Mouse (Mus musculus): ENCODE results near the gene Pym1.

The Pym1 gene

DNA sequence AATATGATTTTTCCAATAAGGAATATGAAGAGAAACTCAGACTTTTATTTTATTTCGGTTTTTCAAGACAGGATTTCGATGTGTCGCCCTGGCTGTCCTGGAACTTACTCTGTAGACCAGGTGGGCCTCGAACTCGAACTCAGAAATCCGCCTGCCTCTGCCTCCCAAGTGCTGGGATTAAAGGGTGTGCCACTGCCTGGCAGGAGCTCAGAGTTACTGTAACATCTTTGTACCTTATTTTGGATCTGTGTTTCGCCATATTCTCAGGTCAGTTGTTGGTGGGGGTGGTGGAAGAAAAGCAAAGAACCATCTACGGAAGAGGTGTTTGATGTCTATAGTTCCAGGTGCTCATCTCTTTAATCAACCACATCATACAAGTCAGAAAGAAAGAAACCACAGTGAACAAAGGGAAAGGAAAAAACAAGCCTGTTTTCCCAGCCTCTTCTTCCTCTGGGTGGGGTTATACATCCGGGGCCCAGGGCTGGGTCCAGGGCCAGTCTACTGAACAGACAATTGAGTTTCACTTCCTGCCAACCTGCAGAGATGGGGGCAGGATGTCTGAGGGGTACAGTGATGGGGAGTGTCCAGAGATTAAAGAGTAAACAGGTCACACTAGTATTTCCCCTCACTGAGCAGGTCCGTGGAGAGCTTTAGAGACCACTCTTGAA lies 1.6 kb upstream of the Pym1 start:
- peak in 1 of 2 experiments; percentile 7 for DNase-seq

DNA sequence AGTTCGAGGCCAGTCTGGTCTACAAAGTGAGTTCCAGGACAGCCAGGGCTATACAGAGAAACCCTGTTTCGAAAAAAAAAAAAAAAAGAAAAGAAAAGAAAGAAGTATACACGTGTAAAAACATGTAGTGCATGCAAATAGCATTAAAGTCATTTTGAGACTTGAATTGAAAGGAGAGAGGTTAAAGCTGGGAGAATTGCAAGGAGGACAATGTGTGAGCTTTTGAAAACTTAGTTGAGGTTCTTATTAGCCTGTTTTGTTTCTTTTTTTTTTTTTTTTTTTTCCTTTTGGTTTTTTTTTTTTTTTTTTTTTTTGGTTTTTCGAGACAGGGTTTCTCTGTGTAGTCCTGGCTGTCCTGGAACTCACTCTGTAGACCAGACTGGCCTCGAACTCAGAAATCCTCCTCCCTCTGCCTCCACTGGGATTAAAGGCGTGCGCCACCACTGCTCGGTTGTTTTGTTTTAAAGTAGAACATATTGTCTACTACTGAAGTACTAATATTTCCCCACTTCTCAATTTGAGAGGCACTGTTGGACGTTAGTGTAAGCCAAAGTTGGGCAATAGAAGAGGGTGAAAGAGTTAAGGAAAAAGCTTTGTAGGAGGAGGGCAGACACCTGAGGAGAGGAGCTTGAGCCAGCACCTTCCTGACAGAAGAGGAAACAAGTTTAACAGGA lies 580 bp upstream of the Pym1 start:
- no peak for DNase-seq

DNA sequence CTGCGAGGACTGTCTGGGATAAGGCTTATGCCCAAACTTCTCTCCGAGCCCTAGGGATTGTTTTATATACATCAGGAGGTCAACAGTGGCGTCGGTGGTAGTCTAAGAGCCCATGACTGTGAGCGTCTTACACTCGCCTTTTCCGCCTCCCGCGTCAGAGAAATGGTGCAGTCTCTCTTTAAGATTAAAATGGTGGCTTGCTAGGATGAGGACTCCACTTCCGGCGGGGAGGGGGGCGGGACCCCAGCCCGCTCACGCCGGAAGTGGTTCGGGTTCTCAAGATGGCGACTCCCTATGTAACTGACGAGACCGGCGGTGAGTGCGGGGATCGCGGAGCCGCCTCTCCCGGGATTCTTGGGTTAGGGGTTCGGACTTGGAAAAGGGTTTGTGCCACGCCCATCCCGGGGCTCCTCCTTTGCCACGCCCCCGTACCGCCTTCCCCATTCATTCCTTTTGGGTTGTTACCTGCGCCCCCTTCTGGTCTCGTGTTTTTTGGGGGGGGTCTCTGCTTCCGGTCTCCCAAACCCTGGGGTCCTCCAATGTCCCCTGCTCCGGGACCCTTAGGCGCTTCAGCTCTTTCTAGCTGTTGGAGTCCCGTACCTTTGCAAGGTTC lies 669 bp downstream of the Pym1 start:
- DNase-seq = peak; percentile 67 to 77

DNA sequence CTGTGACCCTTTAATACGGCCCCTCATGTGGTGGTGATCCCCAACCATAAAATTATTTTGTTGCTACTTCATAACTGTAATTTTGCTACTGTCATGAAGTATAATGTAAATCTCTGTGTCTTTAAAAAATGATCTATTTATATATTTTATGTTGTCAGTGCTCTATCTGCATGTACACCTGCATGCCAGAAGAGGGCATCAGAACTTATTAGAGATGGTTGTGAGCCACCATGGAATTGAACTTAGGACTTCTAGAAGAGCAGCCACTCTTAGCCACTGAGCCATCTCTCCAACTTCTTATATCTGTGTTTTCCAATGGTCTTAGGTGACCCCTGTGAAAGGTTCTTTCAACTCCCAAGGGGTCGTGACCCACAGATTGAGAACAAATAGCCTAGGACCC lies 25.2 kb downstream of the Pym1 start:
- no peak for DNase-seq

DNA sequence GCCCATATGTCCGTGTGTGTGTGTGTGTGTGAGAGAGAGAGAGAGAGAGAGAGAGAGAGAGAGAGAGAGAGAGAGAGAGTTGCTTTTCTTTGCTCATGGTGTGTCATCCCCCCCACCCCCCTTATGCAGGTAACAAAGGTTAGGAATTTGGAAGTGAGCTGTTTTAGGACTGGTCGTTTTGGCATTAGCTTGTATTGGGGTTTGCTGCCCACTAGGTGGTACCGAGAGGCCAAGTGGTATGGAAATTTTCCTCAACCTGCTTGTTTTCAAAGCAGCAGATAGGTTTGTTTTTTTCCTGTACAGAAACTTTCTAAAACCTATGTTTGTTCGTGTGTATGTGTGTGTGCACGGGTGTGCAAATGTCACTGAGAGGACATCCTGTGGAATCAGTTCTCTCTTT lies 26.0 kb downstream of the Pym1 start:
- no peak for DNase-seq

DNA sequence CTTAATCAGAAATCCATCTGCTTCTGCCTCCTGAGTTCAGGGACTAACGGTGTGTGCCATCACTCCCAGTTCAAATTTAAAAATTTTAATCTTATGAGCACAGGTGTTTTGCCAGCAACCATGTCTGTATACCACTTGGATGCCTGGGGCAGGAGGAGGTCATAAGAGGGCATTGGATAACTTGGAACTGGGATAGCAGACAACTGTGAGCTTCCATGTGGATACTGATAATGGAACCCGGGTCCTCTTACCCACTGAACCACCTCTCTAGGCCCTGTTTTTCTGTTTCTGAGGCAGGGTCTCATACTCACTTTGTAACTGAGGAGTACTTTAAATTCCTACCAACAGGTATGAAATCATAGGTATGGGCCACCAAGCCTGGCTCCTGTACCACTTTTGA lies 30.8 kb downstream of the Pym1 start:
- DNase-seq = no peak

DNA sequence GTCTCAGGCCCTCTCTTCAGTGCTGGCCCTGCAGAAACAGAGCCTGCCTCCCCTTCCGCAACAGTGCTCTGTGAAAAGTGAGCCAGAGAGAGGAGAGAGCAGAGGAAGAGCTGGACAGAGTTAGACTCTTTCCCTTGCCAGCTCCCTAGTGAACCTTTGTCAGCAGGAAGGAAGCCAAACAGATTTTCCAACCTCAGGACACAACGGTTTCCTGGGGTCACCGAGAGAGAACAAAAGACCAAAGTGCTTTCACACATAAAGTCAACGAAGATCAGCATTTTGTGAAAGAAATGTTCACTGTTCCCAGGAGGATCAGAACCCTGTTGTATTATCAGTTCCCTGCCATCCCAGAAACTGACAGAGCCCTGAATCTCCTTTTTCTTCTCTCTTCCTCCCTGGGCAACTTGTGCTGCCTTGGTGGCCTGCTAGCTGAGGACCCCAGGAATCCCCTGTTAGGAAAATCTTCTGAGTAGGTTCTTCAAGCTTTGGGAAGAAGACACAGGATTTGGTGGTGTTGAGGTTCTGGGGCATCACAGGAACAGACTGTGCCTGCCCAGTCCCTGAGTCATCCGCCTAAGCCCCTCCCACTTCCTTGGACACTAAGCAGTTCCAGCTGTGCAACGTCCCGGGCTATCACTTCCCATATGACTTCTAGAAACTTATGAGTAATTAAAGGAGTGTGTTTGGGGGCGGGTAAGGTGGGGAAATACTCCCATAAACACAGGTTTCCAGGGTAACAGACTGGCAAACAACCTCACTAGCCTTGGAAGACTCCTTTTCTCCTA lies 31.5 kb downstream of the Pym1 start:
- DNase-seq = peak; percentile 72 to 75

DNA sequence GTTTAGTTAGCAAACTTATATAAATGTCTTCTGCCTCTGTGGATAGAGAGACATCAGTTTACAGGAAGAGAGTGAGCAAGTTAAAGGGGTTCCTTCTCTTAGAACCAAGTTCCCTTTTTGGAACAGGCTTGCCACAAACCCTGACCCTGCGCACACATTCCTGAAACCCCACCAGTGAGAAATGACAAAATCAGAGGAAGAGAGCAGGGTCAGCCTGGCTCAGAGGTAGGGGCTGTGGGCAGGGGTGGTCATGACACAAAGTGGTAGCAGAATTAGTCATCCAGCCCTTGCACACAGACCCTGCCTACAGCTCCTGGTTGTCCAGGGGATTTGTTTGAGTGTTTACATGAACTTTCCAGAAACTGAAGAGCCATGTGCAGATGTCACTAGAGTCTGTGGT lies 32.5 kb downstream of the Pym1 start:
- no peak for DNase-seq

DNA sequence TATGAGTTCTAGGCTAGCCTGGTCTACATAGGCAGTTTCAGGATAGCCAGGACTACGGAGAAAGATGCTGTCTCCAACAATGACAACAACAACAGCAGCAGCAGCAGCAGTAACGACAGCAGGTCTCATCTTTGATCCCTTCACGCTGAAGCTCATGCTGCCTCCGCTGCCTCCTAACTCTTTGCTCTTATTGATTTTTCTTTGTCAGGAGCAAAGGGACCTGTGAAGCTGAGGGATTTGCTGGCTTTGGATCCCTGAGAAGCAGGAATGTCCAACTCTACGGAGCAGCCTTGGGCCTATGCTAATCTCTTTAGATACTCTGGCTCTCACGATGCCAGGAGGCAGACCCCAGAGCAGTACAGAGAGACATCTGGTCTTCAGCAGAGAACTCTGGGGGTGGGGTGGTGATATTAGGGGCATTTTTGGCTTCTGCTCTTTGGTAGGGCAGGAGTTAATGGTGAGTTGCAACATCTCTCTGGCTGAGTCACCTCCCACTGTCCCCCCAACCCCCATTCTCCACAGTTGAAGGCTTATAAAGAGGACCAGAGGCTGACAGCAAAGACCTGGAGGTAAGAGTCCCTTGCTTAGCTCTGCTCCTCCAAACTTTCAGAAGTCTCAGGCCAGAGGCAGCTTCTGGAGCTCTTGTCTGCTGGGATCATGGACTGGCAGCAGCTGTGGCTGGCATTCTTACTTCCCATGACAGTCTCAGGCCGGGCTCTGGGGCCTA lies 42.9 kb downstream of the Pym1 start, which contains the start of gene Mmp19:
Gene Mmp19 (plus strand): TSS at position 513 of the 727 bp plus-strand sequence.
- DNase-seq = no peak

DNA sequence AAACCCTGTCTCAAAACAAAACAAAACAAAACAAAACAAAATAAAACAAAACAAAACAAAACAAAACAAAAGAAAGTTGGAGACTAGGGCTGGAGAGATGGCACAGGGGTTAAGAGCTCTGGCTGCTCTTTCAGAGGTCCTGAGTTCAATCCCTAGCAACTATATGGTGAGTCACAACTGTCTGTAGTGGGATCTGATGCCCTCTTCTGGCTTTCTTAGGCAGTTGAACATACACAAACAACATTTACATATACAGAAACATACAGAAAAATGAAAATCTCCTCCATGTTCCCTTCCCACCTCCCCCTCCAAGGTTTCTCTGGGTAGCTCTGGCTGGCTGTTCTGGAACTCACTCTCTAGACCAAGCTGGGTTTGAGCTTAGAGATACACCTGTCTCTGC lies 44.4 kb downstream of the Pym1 start:
- DNase-seq = no peak

DNA sequence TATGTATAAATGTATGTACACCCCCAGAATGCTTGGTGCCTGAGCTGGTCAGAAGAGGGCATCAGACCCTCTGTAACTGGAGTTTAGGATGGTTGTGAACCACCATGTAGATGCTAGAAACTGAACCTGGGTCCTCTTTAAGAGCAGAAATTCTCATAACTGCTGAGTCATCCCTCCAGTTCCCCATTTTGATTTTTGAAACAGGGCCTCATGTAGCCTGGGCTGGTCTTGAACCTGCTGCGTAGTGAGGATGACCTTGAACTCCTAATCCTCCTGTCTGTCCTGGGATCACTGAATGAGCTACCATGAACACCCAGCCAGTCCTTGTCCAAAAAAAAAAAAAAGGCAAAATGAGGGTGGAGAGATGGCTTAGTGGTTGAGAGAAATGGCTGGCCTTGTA lies 45.6 kb downstream of the Pym1 start:
- DNase-seq = no peak

DNA sequence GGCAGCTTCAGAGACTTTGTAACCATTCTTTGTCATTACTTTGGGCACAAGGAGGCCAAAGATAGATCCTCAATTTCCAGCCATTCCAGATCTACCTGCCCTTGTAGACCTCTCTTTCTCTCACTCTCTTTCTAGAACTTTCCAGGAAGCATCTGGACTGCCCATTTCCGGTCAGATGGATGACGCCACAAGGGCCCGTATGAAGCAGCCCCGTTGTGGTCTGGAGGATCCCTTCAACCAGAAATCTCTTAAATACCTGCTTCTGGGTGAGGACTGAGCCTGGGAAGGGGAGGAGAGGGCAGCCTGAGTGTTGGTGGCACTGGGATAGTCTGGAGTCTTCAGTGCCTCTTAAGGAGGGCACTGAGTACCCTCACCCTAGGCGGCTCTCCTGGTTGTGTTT lies 46.7 kb downstream of the Pym1 start:
- no peak for DNase-seq

DNA sequence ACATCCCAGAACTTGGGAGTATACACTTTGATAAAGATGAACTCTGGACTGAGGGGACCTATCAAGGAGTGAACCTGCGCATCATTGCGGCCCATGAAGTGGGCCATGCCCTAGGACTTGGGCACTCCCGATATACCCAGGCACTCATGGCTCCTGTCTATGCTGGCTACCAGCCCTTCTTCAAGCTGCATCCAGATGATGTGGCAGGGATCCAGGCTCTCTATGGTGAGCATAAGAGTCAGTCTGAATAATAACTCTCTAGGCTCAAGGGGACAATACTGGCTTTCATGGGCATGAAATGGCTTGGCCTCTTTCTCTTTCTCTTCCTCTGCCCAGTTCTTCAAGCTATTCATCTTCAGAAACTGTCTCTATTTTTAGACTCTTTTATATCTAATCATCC lies 47.9 kb downstream of the Pym1 start:
- no peak for DNase-seq

DNA sequence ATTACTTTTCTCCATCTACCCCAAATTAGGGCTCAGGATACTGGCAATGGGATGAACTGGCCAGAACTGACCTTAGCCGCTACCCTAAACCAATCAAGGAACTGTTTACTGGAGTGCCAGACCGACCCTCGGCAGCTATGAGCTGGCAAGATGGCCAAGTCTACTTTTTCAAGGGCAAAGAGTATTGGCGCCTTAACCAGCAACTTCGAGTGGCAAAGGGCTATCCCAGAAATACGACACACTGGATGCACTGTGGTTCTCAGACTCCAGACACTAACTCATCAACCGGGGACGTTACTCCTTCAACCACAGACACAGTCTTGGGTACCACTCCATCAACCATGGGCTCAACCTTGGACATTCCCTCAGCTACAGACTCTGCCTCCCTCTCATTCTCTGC lies 51.0 kb downstream of the Pym1 start:
- DNase-seq = no peak

DNA sequence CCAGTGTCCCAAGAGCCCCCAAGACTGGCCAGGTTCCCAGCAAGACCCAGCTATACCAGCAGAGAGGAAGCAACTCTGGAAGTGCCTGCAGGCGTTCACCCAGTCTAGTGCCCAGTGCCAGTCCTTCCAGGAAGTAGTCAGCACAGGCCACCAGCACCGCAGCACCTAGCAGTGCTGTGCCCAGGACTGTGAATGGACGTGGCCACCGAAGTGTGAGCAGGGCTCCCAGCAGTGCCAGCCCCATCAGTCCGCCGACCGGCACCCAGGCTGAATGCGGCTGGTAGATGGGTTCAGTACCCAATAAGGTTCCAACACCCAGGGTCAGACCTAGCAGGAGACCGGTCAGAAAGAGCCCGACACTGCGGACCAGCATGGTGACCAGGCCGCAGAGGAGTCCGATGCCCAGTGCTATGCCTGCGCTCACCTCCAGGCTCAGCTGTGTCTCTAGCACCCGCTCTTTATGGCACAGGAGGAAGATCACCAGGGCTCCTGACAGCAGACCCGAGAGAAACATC lies 54.3 kb downstream of the Pym1 start:
- DNase-seq = no peak

DNA sequence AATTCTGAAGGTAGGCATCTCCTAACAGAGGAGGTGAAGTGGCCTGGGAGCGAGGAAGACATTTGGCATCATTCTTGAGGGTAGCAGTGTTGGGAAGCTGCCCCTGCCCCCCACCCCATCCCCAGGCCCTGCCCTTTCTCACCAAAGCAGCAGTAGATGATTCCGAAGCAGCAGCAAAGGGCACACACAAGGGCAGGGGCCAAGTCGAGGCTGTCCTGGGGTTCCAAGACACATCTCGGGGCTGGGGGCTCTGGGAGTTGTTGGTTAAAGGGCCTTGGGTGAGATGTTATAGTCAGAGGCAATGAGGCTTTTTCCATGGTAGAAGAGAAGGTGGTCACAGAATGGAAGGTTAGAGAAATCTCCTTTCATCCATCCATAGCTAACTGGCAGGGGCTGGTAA lies 55.3 kb downstream of the Pym1 start:
- DNase-seq = no peak

DNA sequence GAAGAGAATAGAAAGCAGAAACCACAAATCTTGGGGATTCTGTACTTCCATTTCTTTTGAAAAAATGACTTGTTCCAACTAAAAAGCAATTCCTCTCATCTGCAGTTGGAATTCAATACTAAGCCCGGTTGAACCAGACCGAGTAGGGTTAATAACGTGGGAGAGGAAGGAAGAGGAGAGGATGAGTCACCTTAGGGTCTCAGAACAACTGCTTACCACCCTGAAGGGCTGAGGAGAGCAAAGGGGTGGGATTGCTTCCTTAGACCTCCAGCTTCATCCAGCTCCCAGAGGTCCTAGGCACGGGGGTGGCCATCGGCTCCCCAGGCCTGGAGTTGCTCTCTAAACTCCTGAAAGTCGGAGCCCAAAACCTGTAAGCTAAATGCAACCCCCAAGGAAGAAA lies 55.7 kb downstream of the Pym1 start:
- no peak for DNase-seq

DNA sequence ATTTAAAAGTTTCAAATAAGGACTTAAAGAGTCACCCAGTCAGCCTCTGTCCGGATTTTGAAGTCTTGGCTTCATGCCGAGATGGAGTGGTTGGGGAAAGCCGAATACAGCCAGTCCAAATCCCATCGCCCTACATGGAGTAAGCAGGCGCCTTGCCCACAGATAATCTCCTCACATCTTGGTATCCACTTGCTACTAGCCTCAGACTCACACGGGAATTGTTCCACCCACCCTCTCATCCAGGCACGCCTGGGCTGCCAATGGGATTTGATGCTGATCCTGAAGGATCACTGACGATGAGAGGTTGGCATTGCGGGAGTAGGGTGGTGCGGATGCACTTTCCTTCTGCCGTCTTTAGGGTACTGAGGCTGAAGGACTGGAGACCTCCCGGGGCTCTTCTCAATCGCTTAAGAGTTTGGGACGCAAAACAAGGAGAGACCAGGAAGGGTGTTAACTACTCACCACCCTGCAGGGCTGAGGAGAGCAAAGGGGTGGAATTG lies 56.1 kb downstream of the Pym1 start, which contains the start of gene Dnajc14:
Gene Dnajc14 (plus strand): TSS at position 292 of the 500 bp plus-strand sequence.
- peak; percentile 26 to 42 for DNase-seq

DNA sequence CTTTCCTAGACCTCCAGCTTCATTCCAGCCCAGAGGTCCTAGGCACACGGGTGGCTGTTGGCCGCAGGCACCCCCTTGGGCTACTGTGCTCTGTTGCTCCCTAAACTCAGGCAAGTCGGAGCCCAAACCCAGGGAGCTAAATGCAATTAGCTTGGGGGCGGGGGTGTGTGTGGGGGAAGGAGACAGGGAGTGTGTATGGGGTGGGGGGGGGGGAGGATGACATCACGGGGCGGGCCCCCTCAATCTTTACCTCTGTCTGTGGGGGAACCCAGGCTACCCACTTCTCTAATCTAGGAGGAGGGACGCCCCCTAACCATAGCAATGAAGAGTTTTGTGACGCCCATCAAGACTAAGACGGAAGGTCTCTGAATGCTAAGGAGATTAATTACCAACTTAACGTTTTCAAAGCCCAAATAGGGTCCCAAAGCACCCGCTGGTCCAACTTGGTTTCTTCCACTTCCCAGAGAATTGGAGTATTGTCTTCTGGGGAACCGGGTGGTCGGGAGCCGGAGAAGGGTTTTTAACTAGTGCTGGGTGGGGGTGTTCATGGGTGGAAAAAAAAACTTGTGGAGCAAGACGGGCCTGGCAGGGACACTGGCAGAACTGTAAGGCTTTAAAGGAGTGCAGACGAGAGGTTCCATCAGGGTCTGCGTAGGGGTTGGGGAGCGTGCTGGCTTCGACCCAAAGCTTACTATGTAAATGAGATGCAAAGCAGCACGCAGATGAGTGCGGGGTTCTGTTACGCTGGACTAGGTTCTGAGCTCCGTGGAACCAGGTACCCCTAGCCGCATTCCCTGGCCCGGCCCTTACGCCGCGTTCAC lies 56.8 kb downstream of the Pym1 start, which contains the start of gene Tmem198b:
Gene Tmem198b (minus strand): TSS at position 100 of the 821 bp plus-strand sequence.
- DNase-seq = peak; percentile 55 to 65

DNA sequence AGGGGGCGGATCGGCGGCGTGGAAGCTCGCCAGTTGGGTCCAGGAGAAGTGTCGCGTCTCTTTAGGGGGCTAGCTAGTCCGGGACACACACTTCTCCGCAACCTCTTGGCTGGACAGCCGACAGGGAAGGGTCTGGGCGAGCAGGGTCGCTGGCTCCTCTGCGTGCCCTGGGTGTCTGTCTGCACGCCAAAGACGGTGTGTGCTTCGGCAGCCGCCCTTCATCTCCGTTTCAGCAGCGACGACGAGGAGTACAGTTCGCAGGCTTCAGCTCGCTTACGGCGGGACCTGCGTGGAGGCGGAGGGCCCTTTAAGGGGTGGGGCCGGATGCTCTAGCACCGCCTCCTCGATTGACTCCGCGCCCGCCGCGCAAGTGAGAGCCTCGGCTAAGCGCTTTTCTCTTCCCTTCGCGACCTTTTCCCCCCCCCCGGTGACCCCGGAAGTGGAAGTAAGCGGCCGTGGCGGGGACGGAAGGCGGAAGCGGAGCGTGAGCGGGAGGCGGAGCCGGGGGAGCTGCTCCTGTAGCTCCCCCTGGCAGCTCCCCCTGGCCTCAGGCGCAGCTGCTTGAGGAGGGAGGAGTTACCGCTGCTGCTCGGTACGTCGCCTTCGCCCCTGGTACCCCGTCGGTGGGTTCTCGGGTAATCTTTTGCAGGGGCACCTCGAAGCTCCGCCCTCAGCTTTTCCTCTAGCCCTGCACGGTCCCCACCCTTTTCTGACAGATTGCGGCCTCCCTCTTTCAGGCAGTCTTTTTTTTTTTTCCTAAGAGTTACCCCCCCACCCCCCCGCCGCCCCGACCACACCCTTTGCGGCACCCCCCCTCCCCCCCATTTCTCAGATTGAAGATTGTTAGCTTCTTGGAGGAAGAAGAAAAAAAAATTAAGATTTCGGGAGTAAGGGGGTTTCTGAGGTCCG lies 57.7 kb downstream of the Pym1 start:
- peak; percentile 95 to 96 for DNase-seq
